Mouse (Mus musculus): ENCODE measurements around the gene Cpne9.

DNA sequence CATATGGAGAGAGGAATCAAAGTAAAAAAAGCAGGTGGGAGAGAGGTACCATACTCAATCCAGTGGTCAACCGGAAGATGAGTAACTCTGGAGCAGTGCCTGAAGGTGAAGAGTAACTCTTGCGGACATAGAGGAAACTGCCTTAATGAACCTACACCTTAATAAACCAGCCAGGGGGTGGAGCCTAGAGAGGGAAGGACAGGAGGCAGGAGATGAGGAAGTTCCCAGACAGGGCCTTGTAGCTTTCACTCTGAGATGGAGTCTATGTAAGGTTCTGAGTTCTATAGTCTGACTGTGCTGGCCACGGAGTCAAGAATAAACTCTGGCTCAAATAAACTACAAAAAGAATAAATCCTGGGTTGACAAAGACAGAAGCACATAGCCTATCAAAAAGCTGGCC is 2.8 kb downstream of the Cpne9 start:
- TF ChIP-seq FLI1 (IDR thresholded peaks at IDR 0.05; ENCODE audit: low read length) = no peak
- no peak for TF ChIP-seq GATA1 (IDR thresholded peaks at IDR 0.05; ENCODE audit: borderline replicate concordance, low read length)

Data from megakaryocyte, embryonic 14.5 days (primary cell).